Mouse (Mus musculus): ENCODE results near the gene Dcpp2. TPM values are rescaled to one million over a fixed set of nuclear protein-coding genes. Genes with fewer than 3 reads are reported as not detected.

The Dcpp2 gene
- not detected for total RNA-seq (2023)

GRCm38 (mm10) chr17:23880576-23880975 lies at the start of gene Dcpp2, which contains the start of gene Dcpp1:
Gene Dcpp2 (plus strand): TSS chr17:23880880.
Gene Dcpp1 (plus strand): TSS chr17:23880876.

GRCm38 (mm10) chr17:23836006-23836575 lies 44.6 kb upstream of the Dcpp2 start, which contains the start of gene Prss33:
Gene Prss33 (minus strand): TSS chr17:23836056.

GRCm38 (mm10) chr17:23843812-23844273 lies 36.8 kb upstream of the Dcpp2 start, which contains the start of the genes Prss32 and Prss41:
Gene Prss32 (plus strand): TSS chr17:23843855.
Gene Prss41 (minus strand): TSS chr17:23844172.

GRCm38 (mm10) chr17:23867756-23868155 lies 12.9 kb upstream of the Dcpp2 start, which contains the start of gene Prss21:
Gene Prss21 (plus strand): TSS chr17:23868056.

GRCm38 (mm10) chr17:23917158-23917557 lies 36.5 kb downstream of the Dcpp2 start, which contains the start of gene Dcpp3:
Gene Dcpp3 (plus strand): TSS chr17:23917458.

GRCm38 (mm10) chr17:23941372-23941771 lies 60.7 kb downstream of the Dcpp2 start, which contains the start of gene Sbp:
Gene Sbp (plus strand): TSS chr17:23941672.

Other genes starting within 250 kb of the Dcpp2 start
- gene Mmp25, start 235.6 kb upstream of the Dcpp2 start, total RNA-seq (2023): 1 to 10 TPM in 1 of 2 experiments, under 1 TPM in 1; 0.47 to 1.0 TPM
- not detected for gene Bicdl2, start 220.4 kb upstream of the Dcpp2 start, total RNA-seq (2023)
- gene Hcfc1r1, start 207.3 kb upstream of the Dcpp2 start, total RNA-seq (2023): 10 to 100 TPM; 34.9 to 35.2 TPM
- 10 to 100 TPM; 18.6 to 19.2 TPM for gene Thoc6, start 207.0 kb upstream of the Dcpp2 start, total RNA-seq (2023)
- 10 to 100 TPM; 24.3 to 27.1 TPM for gene Tnfrsf12a, start 203.4 kb upstream of the Dcpp2 start, total RNA-seq (2023)
- not detected for gene Cldn6, start 201.6 kb upstream of the Dcpp2 start, total RNA-seq (2023)
- gene Cldn9, start 196.9 kb upstream of the Dcpp2 start, total RNA-seq (2023): not detected
- gene 1520401A03Rik, start 158.1 kb upstream of the Dcpp2 start, total RNA-seq (2023): not detected
- 10 to 100 TPM; 35.4 to 36.1 TPM for gene Pkmyt1, start 154.5 kb upstream of the Dcpp2 start, total RNA-seq (2023)
- 1 to 10 TPM; 2.5 to 6.1 TPM for gene Paqr4, start 140.0 kb upstream of the Dcpp2 start, total RNA-seq (2023)
- 1 to 10 TPM; 2.6 to 2.9 TPM for gene Kremen2, start 135.0 kb upstream of the Dcpp2 start, total RNA-seq (2023)
- gene Flywch1, start 109.3 kb upstream of the Dcpp2 start, total RNA-seq (2023): 10 to 100 TPM; 29.1 to 32.6 TPM
- gene Flywch2, start 94.8 kb upstream of the Dcpp2 start, total RNA-seq (2023): under 1 TPM in 1 of 2 experiments, not detected in 1; 0.89 TPM
- gene Srrm2, start 90.3 kb upstream of the Dcpp2 start, total RNA-seq (2023): 1,000 to 10,000 TPM; 1,478 to 1,622 TPM
- gene Elob, start 51.7 kb upstream of the Dcpp2 start, total RNA-seq (2023): 100 to 1,000 TPM; 205 to 212 TPM
- not detected for gene Prss33, start 44.8 kb upstream of the Dcpp2 start, total RNA-seq (2023)
- not detected for gene Prss32, start 37.0 kb upstream of the Dcpp2 start, total RNA-seq (2023)
- gene Prss41, start 36.7 kb upstream of the Dcpp2 start, total RNA-seq (2023): 1 to 10 TPM; 1.0 to 1.2 TPM
- not detected for gene Prss21, start 12.8 kb upstream of the Dcpp2 start, total RNA-seq (2023)
- not detected for gene Dcpp1, start within 50 bp of the Dcpp2 start, total RNA-seq (2023)
- not detected for gene Dcpp3, start 36.6 kb downstream of the Dcpp2 start, total RNA-seq (2023)
- gene Sbp, start 60.8 kb downstream of the Dcpp2 start, total RNA-seq (2023): not detected
- not detected for gene Sbpl, start 74.4 kb downstream of the Dcpp2 start, total RNA-seq (2023)
- gene Prss30, start 99.7 kb downstream of the Dcpp2 start, total RNA-seq (2023): 1 to 10 TPM; 1.4 to 1.7 TPM
- not detected for gene Prss22, start 117.2 kb downstream of the Dcpp2 start, total RNA-seq (2023)
- not detected for gene Prss27, start 157.3 kb downstream of the Dcpp2 start, total RNA-seq (2023)
- 10 to 100 TPM; 33.8 to 39.2 TPM for gene Kctd5, start 192.6 kb downstream of the Dcpp2 start, total RNA-seq (2023)

Measured in T-cell, adult 66 days (primary cell).